Mouse (Mus musculus) heart, postnatal 0 days (tissue): Measurements from ENCODE around the gene Prkab2. TPM values are rescaled to one million over a fixed set of nuclear protein-coding genes. Genes with fewer than 3 reads are reported as not detected.

Experiments
- ATAC-seq: fragments of 200-750 bp; cut with Nextera tagmentation; 2 replicates; pipeline ENCODE4 v1.8.0; 2017; ENCODE audit warnings: low read depth, moderate number of reproducible peaks, moderate library complexity; ENCODE audit not compliant: insufficient read depth
- DNase-seq: peaks from one replicate; pipeline ENCODE4 v3.0.0-alpha.2; 2016; ENCODE audit warnings: low spot score
- H3K27ac ChIP-seq: fragments of 300-500 bp; sonication (generic); 2 replicates; pipeline ENCODE4 v1.5.1; 2014; ENCODE audit warnings: low read depth, mild to moderate bottlenecking
- H3K27me3 ChIP-seq: fragments of 300-500 bp; sonication (generic); 2 replicates; pipeline ENCODE4 v1.6.1; 2014; ENCODE audit warnings: low read length, mixed read lengths; ENCODE audit not compliant: control insufficient read depth, insufficient read depth
- H3K36me3 ChIP-seq: fragments of 300-500 bp; sonication (generic); replicated peaks from 2 replicates; pipeline ENCODE4 v1.6.1; 2014; ENCODE audit warnings: low read length, mixed read lengths; ENCODE audit not compliant: control insufficient read depth, insufficient read depth
- H3K4me1 ChIP-seq: fragments of 300-500 bp; sonication (generic); 2 replicates; pipeline ENCODE4 v1.6.1; 2014; ENCODE audit warnings: antibody characterized with exemption; ENCODE audit not compliant: control insufficient read depth, insufficient read depth
- H3K4me2 ChIP-seq: fragments of 300-500 bp; sonication (generic); 2 replicates; pipeline ENCODE4 v1.6.1; 2014; ENCODE audit warnings: low read depth, mild to moderate bottlenecking, low read length, moderate library complexity
- H3K4me3 ChIP-seq: fragments of 300-500 bp; sonication (generic); 2 replicates; pipeline ENCODE4 v1.5.1; 2014; ENCODE audit warnings: low read depth, low read length
- H3K9ac ChIP-seq: fragments of 300-500 bp; sonication (generic); replicated peaks from 2 replicates; pipeline ENCODE4 v1.6.1; 2014; ENCODE audit warnings: low read depth, low read length, mixed read lengths
- H3K9me3 ChIP-seq: fragments of 300-500 bp; sonication (generic); replicated peaks from 2 replicates; pipeline ENCODE4 v1.6.1; 2016; ENCODE audit warnings: low read length; ENCODE audit not compliant: control insufficient read depth
- CTCF ChIP-seq: IDR thresholded peaks from 2 replicates; pipeline ENCODE4 v1.5.1; 2016; ENCODE audit warnings: antibody characterized with exemption, control low read depth, low read depth
- EP300 ChIP-seq: IDR thresholded peaks from 2 replicates; pipeline ENCODE4 v1.6.1; 2016; ENCODE audit warnings: antibody characterized with exemption, low read depth
- WGBS: fragments of 180-500 bp; shearing (Covaris S2); extraction: QIAGEN DNeasy Blood & Tissue Kit; methylation state at CpG from one replicate; pipeline ENCODE4 v1.1.7; 2014; 5-methylcytosine and 5-hydroxymethylcytosine counted together
- polyA plus RNA-seq: library from polyadenylated mRNA; unstranded; fragments of >200 nt; fragmentation: Nextera tagmentation; extraction: Ambion mirVana; gene quantifications from 2 replicates; pipeline ENCODE4 v1.2.1, GENCODE M21; 2015
- total RNA-seq: library from RNA; depleted of rRNA; stranded (reverse); fragments of >200 nt; gene quantifications from 2 replicates; pipeline ENCODE4 v1.2.3, GENCODE M21; 2014; ENCODE audit warnings: low replicate concordance

Gene Prkab2
- total and polyA plus RNA-seq, 2 experiments from 2014 or later: 10.5 to 17.4 TPM

DNA sequence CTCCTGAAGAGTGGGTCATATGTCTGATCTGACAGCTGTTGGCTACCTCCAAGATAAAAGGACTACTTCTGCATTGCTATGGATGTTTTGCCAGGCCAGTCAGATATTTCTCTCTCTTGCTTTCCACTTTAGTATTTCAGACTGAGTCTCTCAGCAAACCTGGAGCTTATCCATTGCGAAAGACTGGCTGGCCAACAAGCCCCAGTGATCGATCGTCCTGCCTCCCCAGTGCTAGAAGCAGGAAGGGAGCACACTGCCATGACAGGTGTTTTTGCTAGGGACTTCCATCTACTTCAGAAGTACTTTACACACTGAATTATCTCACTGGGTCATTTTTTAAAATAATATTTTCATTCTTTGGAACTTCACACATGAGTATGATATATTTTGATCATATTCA is 20.4 kb downstream of the Prkab2 start:
- WGBS: 87% methylated on average over 3 of the region's 3 CpGs
- ATAC-seq (no peak), DNase-seq (no peak)
- Histone ChIP-seq H3K4me3 (no peak overlapping the region), H3K4me2 (no peak overlapping the region), H3K36me3 (no peaks in the 10 kb centered on the region), H3K4me1 (0 out of 2 replicates have a peak, but pooled peaks cover 5% of the 10 kb centered on the region), H3K9me3 (no peaks in the 10 kb centered on the region), H3K27ac (no peak overlapping the region), H3K27me3 (no peaks in the 10 kb centered on the region), H3K9ac (no peak overlapping the region)
- TF ChIP-seq CTCF (no peak), EP300 (no peak)

DNA sequence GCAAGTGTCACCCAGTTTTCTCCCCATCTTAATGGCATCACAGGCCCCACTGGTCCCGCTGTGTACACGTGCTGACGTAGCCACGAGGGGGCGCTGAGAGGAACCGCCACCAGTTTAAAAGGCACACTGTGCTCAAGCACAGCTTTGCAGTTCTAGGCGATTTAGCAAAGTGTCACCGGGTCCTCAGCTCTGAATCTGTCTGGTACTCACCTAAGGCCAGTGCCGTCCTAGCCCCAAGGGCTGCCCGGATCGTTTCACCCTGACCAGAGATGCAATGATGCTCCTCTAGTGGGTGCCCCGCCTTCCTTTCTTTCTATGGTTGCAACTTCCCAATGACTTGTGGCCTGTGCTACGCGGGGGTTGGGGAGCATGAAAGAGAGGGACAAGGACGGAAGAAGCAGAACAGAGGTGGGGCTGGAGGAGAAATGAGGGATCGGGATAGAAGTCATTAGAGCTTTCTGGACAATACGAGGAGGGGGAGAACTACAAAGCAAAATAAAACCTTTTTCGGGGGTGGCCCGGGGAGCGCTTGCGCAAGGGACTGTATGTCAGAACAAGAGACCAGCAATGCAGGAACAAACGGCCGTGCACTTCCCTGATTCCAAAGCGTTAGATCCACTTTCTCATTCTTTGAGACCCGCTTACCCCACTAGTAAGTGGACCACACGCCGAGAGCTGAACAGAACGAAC is 22.8 kb downstream of the Prkab2 start:
- DNase-seq (peak; percentile 55), ATAC-seq (peak; percentile 81)
- H3K9me3 ChIP-seq: no peaks in the 10 kb centered on the region
- H3K36me3 ChIP-seq: no peaks in the 10 kb centered on the region
- TF ChIP-seq EP300 (no peak), CTCF (peak; percentile 78)
- H3K27ac ChIP-seq: peak overlapping the region; percentile 0; the same call in 1 of the 2 replicates
- H3K4me2 ChIP-seq: peak overlapping the region; percentile 64
- WGBS: 3% methylated on average over 28 of the region's 28 CpGs
- H3K9ac ChIP-seq: 0 out of 2 replicates have a peak overlapping the region, but pooled peaks have one; percentile 17
- peak overlapping the region; percentile 37 for H3K4me3 ChIP-seq
- H3K4me1 ChIP-seq: peaks cover 15% of the 10 kb centered on the region; the same call in 1 of the 2 replicates
- H3K27me3 ChIP-seq: no peaks in the 10 kb centered on the region

DNA sequence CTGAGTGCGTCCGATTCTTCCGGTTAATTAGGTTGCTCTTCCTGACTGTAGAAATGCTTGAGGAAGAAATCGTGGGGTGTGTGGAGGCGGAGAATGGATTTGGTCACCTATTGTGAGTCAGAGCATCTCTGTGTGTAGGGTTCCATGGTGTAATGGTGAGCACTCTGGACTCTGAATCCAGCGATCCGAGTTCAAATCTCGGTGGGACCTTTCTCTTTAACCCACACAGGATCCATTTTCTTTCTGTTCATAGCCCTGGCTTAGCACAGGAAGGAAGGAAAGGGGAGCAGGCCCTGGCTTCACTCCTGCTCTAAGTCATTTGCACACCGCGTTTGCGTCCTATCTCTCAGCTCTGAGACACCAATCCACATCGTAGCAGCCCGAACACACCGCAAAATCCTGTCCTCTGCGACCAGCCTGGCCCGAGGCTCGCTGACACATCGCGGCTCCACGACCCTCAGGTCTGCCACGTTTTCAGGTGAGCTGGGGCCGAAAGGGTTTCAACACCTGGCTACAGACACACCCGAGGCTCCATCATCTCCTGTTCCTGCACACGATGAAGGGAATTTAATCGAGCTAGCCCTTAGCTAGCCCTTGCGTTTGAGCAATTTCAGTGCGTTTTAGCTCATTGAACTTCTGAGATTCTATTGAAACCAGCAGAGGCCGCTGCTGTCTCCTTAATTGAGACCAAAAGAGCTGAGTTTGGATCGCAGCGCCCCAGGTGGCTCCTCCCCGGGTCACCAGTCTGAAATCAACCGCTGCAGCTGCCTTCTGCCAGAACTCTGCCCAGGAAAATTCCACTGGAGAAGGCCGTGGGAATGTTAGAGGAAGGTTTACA is 23.5 kb downstream of the Prkab2 start:
- peak; percentile 48 for TF ChIP-seq CTCF
- no peak for TF ChIP-seq EP300
- no peak for ATAC-seq
- peak overlapping the region; percentile 0; the same call in 1 of the 2 replicates for H3K27ac ChIP-seq

DNA sequence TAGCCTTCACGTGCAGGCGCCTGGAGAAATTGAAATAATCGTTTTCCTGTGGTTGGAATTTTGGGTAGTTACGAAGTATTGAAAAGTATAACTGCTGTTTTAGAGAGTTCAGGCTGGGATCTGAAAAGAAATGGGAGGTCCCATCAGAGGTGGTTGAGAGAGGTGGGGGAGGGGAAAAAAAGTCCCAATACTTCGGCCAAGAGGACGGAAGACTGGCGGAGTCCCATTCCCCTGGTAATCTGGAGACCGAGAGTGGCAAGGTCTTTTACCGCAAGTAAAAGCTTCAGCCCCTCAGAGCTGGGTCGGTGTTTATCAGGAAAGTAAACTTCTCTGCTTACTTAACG is 24.1 kb downstream of the Prkab2 start:
- peak overlapping the region; percentile 37 for H3K4me3 ChIP-seq
- no peak for DNase-seq
- H3K4me1 ChIP-seq: peaks cover 15% of the 10 kb centered on the region; the same call in 1 of the 2 replicates
- no peaks in the 10 kb centered on the region for H3K36me3 ChIP-seq
- H3K9me3 ChIP-seq: no peaks in the 10 kb centered on the region
- TF ChIP-seq EP300 (no peak), CTCF (no peak)
- no peaks in the 10 kb centered on the region for H3K27me3 ChIP-seq
- 3% methylated on average over 11 of the region's 11 CpGs for WGBS
- H3K9ac ChIP-seq: no peak overlapping the region; the same call in 1 of the 2 replicates
- peak overlapping the region; percentile 64 for H3K4me2 ChIP-seq
- H3K27ac ChIP-seq: no peak overlapping the region
- no peak for ATAC-seq

More for the DNA sequence above, 23.5 kb downstream of the Prkab2 start:
- H3K9ac ChIP-seq: peak overlapping the region; percentile 17; the same call in 1 of the 2 replicates
- H3K36me3 ChIP-seq: no peaks in the 10 kb centered on the region
- peak overlapping the region; percentile 37 for H3K4me3 ChIP-seq
- 2% methylated on average over 33 of the region's 33 CpGs for WGBS
- DNase-seq: peak; percentile 67
- H3K4me2 ChIP-seq: peak overlapping the region; percentile 64
- no peaks in the 10 kb centered on the region for H3K9me3 ChIP-seq
- H3K4me1 ChIP-seq: peaks cover 15% of the 10 kb centered on the region; the same call in 1 of the 2 replicates
- no peaks in the 10 kb centered on the region for H3K27me3 ChIP-seq

DNA sequence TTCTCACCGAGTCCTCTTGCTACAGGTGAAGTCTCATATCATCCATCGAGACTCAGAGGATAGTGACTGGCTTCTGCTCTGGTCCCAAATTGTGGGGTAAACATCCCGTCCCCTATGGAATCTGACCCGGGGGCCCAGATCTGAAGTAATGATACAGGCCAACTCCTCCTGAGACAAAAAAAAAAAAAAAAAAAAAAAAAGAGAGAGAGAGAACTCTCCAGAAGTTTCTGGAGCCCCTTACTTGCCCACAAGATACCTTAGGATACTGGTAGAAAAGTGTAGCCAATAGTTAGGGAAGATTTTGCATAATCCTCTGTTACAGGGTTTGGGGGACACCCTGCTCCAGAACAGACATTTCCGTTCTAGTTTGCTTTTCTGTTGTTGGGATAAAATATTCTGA is 24.6 kb downstream of the Prkab2 start:
- H3K27me3 ChIP-seq: no peaks in the 10 kb centered on the region
- no peak for DNase-seq
- TF ChIP-seq EP300: no peak
- no peak for TF ChIP-seq CTCF
- peaks cover 15% of the 10 kb centered on the region; the same call in 1 of the 2 replicates for H3K4me1 ChIP-seq
- H3K9ac ChIP-seq: no peak overlapping the region
- no peaks in the 10 kb centered on the region for H3K36me3 ChIP-seq
- 38% methylated on average over 5 of the region's 5 CpGs for WGBS
- H3K4me2 ChIP-seq: peak overlapping the region; percentile 64
- H3K4me3 ChIP-seq: peak overlapping the region; percentile 37; the same call in 1 of the 2 replicates
- no peaks in the 10 kb centered on the region for H3K9me3 ChIP-seq
- no peak for ATAC-seq
- H3K27ac ChIP-seq: no peak overlapping the region
